Mouse (Mus musculus) hindbrain, postnatal 0 days (tissue): ENCODE measurements around the gene Spint2. TPM values are rescaled to one million over a fixed set of nuclear protein-coding genes. Genes with fewer than 3 reads are reported as not detected.
A peak's percentile ranks its signal among the peaks of the same experiment; 100 is the strongest.

Experiments
- ATAC-seq: fragments of 200-750 bp; cut with Nextera tagmentation; 2 replicates; pipeline ENCODE4 v1.8.0; 2017; ENCODE audit warnings: mild to moderate bottlenecking, moderate TSS enrichment, moderate library complexity
- DNase-seq: peaks from one replicate; pipeline ENCODE4 v3.0.0-alpha.2; 2015; ENCODE audit warnings: low spot score
- H3K27ac ChIP-seq: fragments of 300-500 bp; sonication (generic); 2 replicates; pipeline ENCODE4 v1.5.1; 2014; ENCODE audit warnings: mild to moderate bottlenecking
- H3K27me3 ChIP-seq: fragments of 300-500 bp; sonication (generic); 2 replicates; pipeline ENCODE4 v1.6.1; 2014; ENCODE audit warnings: low read length, mixed read lengths; ENCODE audit not compliant: insufficient read depth
- H3K36me3 ChIP-seq: fragments of 300-500 bp; sonication (generic); 2 replicates; pipeline ENCODE4 v1.6.1; 2014; ENCODE audit warnings: low read length, mixed read lengths; ENCODE audit not compliant: insufficient read depth
- H3K4me1 ChIP-seq: fragments of 300-500 bp; sonication (generic); 2 replicates; pipeline ENCODE4 v1.6.1; 2014; ENCODE audit warnings: antibody characterized with exemption, low read length, mixed read lengths; ENCODE audit not compliant: insufficient read depth
- H3K4me2 ChIP-seq: fragments of 300-500 bp; sonication (generic); 2 replicates; pipeline ENCODE4 v1.6.1; 2014; ENCODE audit warnings: low read depth, mild to moderate bottlenecking, low read length, moderate library complexity, mixed read lengths
- H3K4me3 ChIP-seq: fragments of 300-500 bp; sonication (generic); 2 replicates; pipeline ENCODE4 v1.5.1; 2014; ENCODE audit warnings: low read length
- H3K9ac ChIP-seq: fragments of 300-500 bp; sonication (generic); replicated peaks from 2 replicates; pipeline ENCODE4 v1.6.1; 2014; ENCODE audit warnings: mild to moderate bottlenecking, low read length, moderate library complexity, mixed read lengths
- H3K9me3 ChIP-seq: fragments of 300-500 bp; sonication (generic); 2 replicates; pipeline ENCODE4 v1.6.1; 2016; ENCODE audit warnings: low read length, mixed read lengths
- CTCF ChIP-seq: IDR thresholded peaks from 2 replicates; pipeline ENCODE4 v1.5.1; 2016; ENCODE audit warnings: antibody characterized with exemption, control low read depth, low read depth
- WGBS: fragments of 180-500 bp; shearing (Covaris S2); extraction: QIAGEN DNeasy Blood & Tissue Kit; methylation state at CpG from one replicate; pipeline ENCODE4 v1.1.7; 2014; 5-methylcytosine and 5-hydroxymethylcytosine counted together
- polyA plus RNA-seq: library from polyadenylated mRNA; unstranded; fragments of >200 nt; fragmentation: Nextera tagmentation; extraction: Ambion mirVana; gene quantifications from 2 replicates; pipeline ENCODE4 v1.2.1, GENCODE M21; 2015
- total RNA-seq: library from RNA; depleted of rRNA; stranded (reverse); fragments of >200 nt; gene quantifications from 2 replicates; pipeline ENCODE4 v1.2.3, GENCODE M21; 2014; rRNA removed

The Spint2 gene
- 33.4 and 38.6 TPM in 2 replicates for total RNA-seq
- polyA plus RNA-seq, result 123 and 133 TPM in 2 replicates

DNA sequence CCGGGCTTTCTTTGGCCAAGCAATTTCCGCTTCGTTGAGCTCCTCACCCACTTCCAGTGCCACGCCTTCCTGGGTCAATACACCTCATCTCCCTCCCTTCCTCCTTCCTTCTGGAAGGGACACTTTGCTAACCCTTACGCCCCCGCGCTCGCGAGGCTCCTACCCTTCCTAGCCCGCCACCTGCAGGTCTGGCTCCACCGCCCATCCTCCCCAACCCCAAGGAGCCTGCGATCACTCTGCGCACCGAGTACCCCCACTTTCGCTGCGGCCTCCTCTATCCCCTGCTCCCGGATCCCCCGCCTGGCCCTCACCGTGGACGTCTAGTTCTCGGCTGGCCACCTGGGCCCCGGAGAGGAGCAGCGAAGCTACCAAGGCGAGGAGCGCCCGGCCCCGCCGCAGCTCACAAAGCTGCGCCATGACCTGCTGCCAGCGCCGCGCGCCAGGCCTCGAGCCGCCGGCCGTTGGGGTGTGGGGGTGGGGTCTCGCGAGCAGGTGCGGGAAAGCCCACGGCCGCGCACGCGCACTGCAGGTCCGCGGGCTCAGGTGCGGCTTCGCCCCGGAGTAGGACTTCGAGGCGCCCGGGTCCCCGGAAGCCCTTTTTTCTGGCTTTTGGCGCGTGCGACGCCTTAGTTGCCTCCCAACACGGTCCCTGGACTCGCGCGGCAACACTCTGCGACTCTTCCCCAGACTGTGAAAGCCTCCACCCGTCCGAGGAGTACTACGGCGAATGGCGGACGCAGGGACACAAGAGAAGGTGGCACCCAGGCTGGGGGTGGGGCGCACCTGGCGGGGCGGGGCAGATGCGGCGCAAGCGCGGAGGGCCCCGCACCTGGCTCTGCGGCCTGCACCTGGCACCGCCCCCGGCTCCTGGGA is at the start of gene Spint2:
Spint2 (minus strand) TSS at position 712 of the 873 bp plus-strand sequence.
- peak; percentile 32 for TF ChIP-seq CTCF
- H3K4me1 ChIP-seq, result peaks cover 6% of the 10 kb centered on the region; the same call in 1 of the 2 replicates
- H3K4me3 ChIP-seq, result peak within 1 kb of the TSS; percentile 53
- peak; percentile 83 for DNase-seq
- H3K4me2 ChIP-seq, result peak within 1 kb of the TSS; percentile 95
- H3K36me3 ChIP-seq, result no peaks in the 10 kb centered on the region
- no peaks in the 10 kb centered on the region for H3K9me3 ChIP-seq
- peak within 1 kb of the TSS; percentile 66 for H3K27ac ChIP-seq
- no peaks in the 10 kb centered on the region for H3K27me3 ChIP-seq
- peak within 1 kb of the TSS; percentile 53 for H3K9ac ChIP-seq
- peak; percentile 89 for ATAC-seq
- under 1% methylated on average over 76 of the region's 80 CpGs for WGBS

DNA sequence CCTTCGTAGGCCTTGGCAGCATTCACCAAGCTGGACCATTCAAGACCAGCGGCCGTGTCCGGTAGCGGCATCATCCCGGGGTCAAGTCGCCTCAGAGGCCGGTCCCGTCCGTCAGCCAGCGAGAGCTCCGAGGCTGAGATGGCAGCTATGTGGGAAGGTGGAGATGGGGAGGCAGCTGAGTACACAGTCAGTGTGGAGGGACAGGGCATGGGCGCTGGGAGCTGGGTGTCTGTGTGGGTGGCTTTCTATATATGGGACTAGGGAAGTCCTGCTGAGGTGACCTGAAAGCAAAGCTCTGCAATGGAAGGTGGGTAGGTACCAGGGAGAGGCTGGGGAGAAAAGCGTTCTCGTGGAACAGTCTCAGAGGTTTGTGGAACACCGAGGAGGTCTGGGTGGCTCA is 47.3 kb upstream of the Spint2 start:
- Histone ChIP-seq H3K9me3 (no peaks in the 10 kb centered on the region), H3K4me3 (no peak overlapping the region), H3K27ac (no peak overlapping the region), H3K9ac (no peak overlapping the region), H3K27me3 (no peaks in the 10 kb centered on the region), H3K4me1 (no peaks in the 10 kb centered on the region), H3K4me2 (no peak overlapping the region), H3K36me3 (peaks cover 59% of the 10 kb centered on the region)
- TF ChIP-seq CTCF, result no peak
- 92% methylated on average over 16 of the region's 16 CpGs for WGBS
- ATAC-seq (no peak), DNase-seq (no peak)

DNA sequence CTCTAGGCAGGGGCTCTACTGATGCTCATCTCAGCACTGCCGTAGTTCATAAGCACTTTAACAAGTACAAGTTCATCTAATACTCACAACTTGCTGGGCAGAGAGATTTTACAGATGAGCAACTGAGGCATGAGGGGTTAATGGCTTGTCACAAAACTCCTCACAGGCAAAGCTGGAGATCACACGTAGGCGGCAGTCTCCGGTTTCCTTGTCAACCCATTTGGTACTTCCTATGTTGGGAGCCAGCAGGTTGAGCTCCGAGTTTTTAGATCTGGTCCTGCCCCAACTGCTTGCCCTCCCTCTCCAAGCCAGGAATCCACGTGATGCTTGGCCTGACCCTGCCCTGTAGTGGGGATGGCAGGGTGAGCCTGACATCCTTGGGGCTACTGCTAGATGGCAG is 45.4 kb upstream of the Spint2 start:
- Histone ChIP-seq H3K9ac (no peak overlapping the region), H3K4me1 (no peaks in the 10 kb centered on the region), H3K27ac (no peak overlapping the region), H3K4me3 (no peak overlapping the region), H3K9me3 (no peaks in the 10 kb centered on the region), H3K4me2 (no peak overlapping the region), H3K27me3 (no peaks in the 10 kb centered on the region), H3K36me3 (peaks cover 53% of the 10 kb centered on the region)
- ATAC-seq, result no peak
- TF ChIP-seq CTCF, result no peak
- no peak for DNase-seq
- 83% methylated on average over 6 of the region's 6 CpGs for WGBS

DNA sequence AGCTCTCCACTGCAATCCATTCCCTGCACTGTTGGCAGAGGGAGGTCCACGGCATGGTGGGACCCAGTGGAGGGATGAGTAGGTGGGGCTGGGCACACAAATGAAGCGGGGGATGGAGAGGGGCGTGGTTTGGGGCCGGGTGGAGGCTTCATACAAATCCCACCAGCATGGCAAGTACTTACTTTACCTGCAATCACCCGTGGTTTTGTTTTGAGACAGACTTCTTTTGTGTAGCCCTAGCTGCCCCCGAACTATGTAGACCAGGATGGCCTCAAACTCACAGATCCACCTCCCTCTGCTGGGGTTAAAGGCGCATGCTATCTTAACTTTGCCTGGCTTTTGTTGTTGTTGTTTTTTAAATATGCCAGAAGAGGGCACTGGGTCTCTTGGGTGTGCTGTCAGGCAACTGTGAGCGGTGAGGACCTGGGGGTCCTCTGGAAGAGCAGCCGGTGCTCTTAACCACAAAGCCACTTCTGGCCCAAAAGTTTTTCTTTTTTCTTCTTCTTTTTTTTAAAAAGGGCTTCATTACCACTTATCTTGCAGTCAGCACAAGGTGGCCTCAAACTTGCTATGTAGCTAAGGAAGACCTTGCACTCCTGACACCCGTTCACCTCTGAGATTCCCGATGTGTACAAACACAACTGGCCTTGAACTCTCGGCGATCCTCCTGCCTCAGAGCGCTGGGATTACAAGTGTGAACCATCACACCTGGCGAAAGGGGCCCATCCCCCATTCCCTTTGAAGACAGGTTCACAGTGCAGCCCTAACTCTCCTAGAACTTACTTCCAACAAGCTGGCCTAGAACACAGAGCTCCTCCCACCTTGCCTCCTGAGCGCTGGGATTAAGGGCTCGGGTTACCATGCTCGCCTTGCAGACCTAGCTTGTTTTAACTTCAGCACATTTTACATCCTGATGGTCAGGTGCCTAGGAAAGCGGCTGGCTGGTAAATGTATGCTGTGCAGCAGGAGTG is 37.9 kb upstream of the Spint2 start:
- H3K4me1 ChIP-seq, result peaks cover 40% of the 10 kb centered on the region
- WGBS, result 19% methylated on average over 19 of the region's 19 CpGs
- peak overlapping the region; percentile 36 for H3K4me2 ChIP-seq
- peak overlapping the region; percentile 86 for H3K27ac ChIP-seq
- ATAC-seq (no peak), DNase-seq (no peak)
- peaks cover 6% of the 10 kb centered on the region; the same call in 1 of the 2 replicates for H3K36me3 ChIP-seq
- H3K4me3 ChIP-seq, result no peak overlapping the region
- no peaks in the 10 kb centered on the region for H3K27me3 ChIP-seq
- peak; percentile 48 for TF ChIP-seq CTCF
- H3K9me3 ChIP-seq, result no peaks in the 10 kb centered on the region
- no peak overlapping the region for H3K9ac ChIP-seq

DNA sequence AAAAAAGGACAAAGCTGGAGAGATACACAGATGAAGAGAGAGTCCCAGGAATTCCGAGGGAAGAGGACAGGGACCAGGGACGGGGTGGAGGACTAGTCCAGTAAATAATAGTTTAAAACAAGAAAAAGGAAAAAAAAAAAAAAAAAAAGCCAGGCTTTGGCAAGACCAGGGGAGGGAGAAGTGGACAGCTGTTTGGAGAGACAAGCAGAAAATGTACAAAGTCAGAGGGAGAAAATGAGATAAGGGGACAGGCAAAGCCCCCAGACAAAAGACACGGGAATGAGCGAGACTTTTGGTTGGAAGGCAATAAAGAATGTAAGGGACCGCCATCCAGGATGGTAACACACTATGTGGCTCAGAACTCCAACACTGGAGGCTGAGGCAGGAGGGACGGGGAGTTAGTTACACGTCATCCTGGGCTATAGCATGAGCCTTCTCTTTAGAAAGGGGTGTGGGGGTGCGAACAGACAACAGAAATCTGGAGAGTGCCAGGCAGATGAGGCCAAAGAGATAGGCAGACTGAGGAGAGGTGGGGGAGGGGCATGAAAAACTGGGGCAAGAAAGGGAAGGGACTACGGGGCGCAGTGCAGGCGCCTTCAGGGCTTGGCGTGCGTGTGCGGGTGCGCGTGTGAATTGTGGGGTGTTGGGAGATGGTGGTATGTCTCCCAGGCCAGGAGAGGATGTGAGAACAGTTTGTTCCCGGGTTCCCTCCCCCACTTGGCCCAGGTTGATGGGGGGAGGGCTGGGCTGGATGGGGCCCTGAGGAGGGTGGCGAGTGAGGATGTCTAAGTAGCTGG is 36.6 kb upstream of the Spint2 start:
- Histone ChIP-seq H3K27me3 (no peaks in the 10 kb centered on the region), H3K4me3 (no peak overlapping the region), H3K27ac (peak overlapping the region; percentile 86), H3K36me3 (no peaks in the 10 kb centered on the region), H3K9ac (peak overlapping the region; percentile 17; the same call in 1 of the 2 replicates), H3K4me2 (peak overlapping the region; percentile 36), H3K4me1 (peaks cover 49% of the 10 kb centered on the region), H3K9me3 (no peaks in the 10 kb centered on the region)
- 4% methylated on average over 18 of the region's 18 CpGs for WGBS
- ATAC-seq (peak; percentile 14), DNase-seq (peak; percentile 58)
- TF ChIP-seq CTCF, result no peak

DNA sequence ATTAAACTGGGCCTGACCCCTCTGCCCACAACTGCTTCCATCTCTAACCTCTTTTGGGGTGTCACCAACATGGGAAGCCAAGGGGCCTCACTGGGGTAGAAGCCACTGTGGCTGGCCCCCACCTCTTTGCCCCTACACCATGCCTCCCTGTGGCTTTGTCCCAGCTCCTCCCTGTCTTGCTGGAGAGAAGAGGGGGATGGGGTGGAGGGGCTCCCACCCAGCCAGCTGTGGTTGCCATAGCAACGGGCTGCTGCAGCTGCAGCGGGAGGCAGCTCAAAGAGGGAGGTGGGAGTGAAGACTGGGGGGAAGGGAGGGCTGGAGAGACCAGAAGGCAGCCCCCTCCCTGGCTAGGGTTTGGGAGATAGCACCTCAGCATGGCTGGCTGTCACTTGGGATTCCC is 35.8 kb upstream of the Spint2 start:
- ATAC-seq, result peak; percentile 61

More for the DNA sequence above, 35.8 kb upstream of the Spint2 start:
- TF ChIP-seq CTCF, result no peak
- DNase-seq, result peak; percentile 91
- Histone ChIP-seq H3K4me3 (no peak overlapping the region), H3K9me3 (no peaks in the 10 kb centered on the region), H3K9ac (peak overlapping the region; percentile 17; the same call in 1 of the 2 replicates), H3K27me3 (no peaks in the 10 kb centered on the region), H3K4me2 (0 out of 2 replicates have a peak overlapping the region, but pooled peaks have one; percentile 10), H3K27ac (peak overlapping the region; percentile 86), H3K36me3 (no peaks in the 10 kb centered on the region), H3K4me1 (peaks cover 54% of the 10 kb centered on the region)
- WGBS, result 0% methylated on average over 2 of the region's 2 CpGs
